In genomic region chr9:68820036-68820435, GRCm38 (mm10) we compare ENCODE assay signal across 25 mouse cellular contexts.
"Had no signal": no experiment of that assay in that cellular context is flagged by ENCODE, and none has a peak within 500 bp of the region (broad histone marks: within the 10 kb centered on the region; RNA-seq: fewer than 3 reads in every experiment).

No protein-coding gene starts in this region.

- DNase-seq: liver; liver, embryonic 13.5 days; liver, postnatal 0 days; lung, adult 18-20 months; lung, adult 2 months; lung, postnatal 14 days; lung, postnatal 36 days; lung, postnatal 4 days had no signal

- H3K4me3 ChIP-seq: limb, embryonic 10.5 days; limb, embryonic 12.5 days; limb, embryonic 13.5 days; limb, embryonic 15.5 days; liver, embryonic 12.5 days; liver, embryonic 13.5 days; liver, embryonic 15.5 days; lung, embryonic 15.5 days; megakaryocyte, embryonic 14.5 days; midbrain, embryonic 10.5 days; midbrain, embryonic 12.5 days; midbrain, embryonic 13.5 days; midbrain, embryonic 15.5 days; myocyte had no signal

- H3K27ac ChIP-seq: limb, embryonic 10.5 days; limb, embryonic 12.5 days; limb, embryonic 13.5 days; limb, embryonic 15.5 days; liver, embryonic 12.5 days; liver, embryonic 13.5 days; liver, embryonic 14.5 days; liver, embryonic 15.5 days; lung, embryonic 15.5 days; macrophage; midbrain, embryonic 10.5 days; midbrain, embryonic 12.5 days; midbrain, embryonic 13.5 days; midbrain, embryonic 15.5 days had no signal

- H3K27me3 ChIP-seq: limb, embryonic 12.5 days; limb, embryonic 15.5 days; liver, embryonic 12.5 days; liver, embryonic 13.5 days; liver, embryonic 15.5 days; lung, embryonic 15.5 days; megakaryocyte, embryonic 14.5 days; midbrain, embryonic 12.5 days; midbrain, embryonic 13.5 days; midbrain, embryonic 15.5 days had no signal

- ATAC-seq: liver, embryonic 12.5 days; liver, postnatal 0 days; lung, postnatal 0 days; midbrain, embryonic 13.5 days; midbrain, embryonic 15.5 days; midbrain, embryonic 16.5 days had no signal

- H3K4me1 ChIP-seq: liver, embryonic 12.5 days; liver, embryonic 13.5 days; liver, embryonic 15.5 days; lung, embryonic 15.5 days; megakaryocyte, embryonic 14.5 days; midbrain, embryonic 12.5 days; midbrain, embryonic 15.5 days had no signal
